Mouse (Mus musculus) spleen, adult 12 weeks (tissue): ENCODE measurements around the gene Gm5938.

Experiments
- DNase-seq: peaks from one replicate; pipeline ENCODE4 v3.0.0; 2022; ENCODE audit warnings: low spot score

Gm5938 gene

GRCm38 (mm10) chrX:78125167-78125566 is at the start of gene Gm5938:
Gene Gm5938 (plus strand): TSS chrX:78125467.
- no peak for DNase-seq

- DNase-seq: no peak
These were observed 34.0 kb upstream of the Gm5938 start, which contains the start of gene Obp1a for GRCm38 (mm10) chrX:78091274-78091673. Gene Obp1a (minus strand): TSS chrX:78091374.
